Mouse (Mus musculus) small intestine, adult 2 months (tissue): ENCODE data around the gene Zbtb49. TPM values are rescaled to one million over a fixed set of nuclear protein-coding genes. Genes with fewer than 3 reads are reported as not detected.

Experiments used
- H3K27ac ChIP-seq: fragments of 200-500 bp; 2 replicates; pipeline ENCODE4 v1.5.1; 2012; ENCODE audit warnings: low read depth, low read length, control low read depth, inconsistent platforms; ENCODE audit not compliant: insufficient read depth
- H3K27me3 ChIP-seq: fragments of 200-500 bp; 2 replicates; pipeline ENCODE4 v1.6.1; 2012; ENCODE audit warnings: mild to moderate bottlenecking, moderate library complexity, low read length, inconsistent platforms; ENCODE audit not compliant: control insufficient read depth, insufficient read depth
- H3K36me3 ChIP-seq: fragments of 200-500 bp; 2 replicates; pipeline ENCODE4 v1.6.1; 2012; ENCODE audit warnings: mild to moderate bottlenecking, low read length, control low read depth, inconsistent platforms; ENCODE audit not compliant: control insufficient read depth, insufficient read depth
- H3K4me1 ChIP-seq: fragments of 200-500 bp; 2 replicates; pipeline ENCODE4 v1.6.1; 2012; ENCODE audit warnings: low read length, inconsistent platforms, mixed read lengths; ENCODE audit not compliant: control insufficient read depth, insufficient read depth, insufficient read length
- H3K4me3 ChIP-seq: fragments of 200-500 bp; 2 replicates; pipeline ENCODE4 v1.5.1; 2012; ENCODE audit warnings: low read depth, mild to moderate bottlenecking, control low read depth, inconsistent platforms, low read length, moderate library complexity
- CTCF ChIP-seq: fragments of 200-500 bp; IDR thresholded peaks from 2 replicates; pipeline ENCODE4 v1.5.1; 2012; ENCODE audit warnings: low read depth, mild to moderate bottlenecking, control low read depth, inconsistent platforms, low read length, moderate library complexity, mixed read lengths; ENCODE audit not compliant: insufficient replicate concordance, insufficient read length; ENCODE audit errors: extremely low read depth
- POLR2A ChIP-seq: fragments of 200-500 bp; IDR thresholded peaks from 2 replicates; pipeline ENCODE4 v1.6.1; 2012; ENCODE audit warnings: low read depth, mild to moderate bottlenecking, control low read depth, inconsistent platforms, low read length, moderate library complexity
- WGBS: fragments of 180-500 bp; shearing (Covaris S2); methylation state at CpG from one replicate; pipeline ENCODE4 v1.1.7; 2018; 5-methylcytosine and 5-hydroxymethylcytosine counted together
- polyA plus RNA-seq: library from polyadenylated mRNA; depleted of rRNA; stranded (reverse); fragments of >200 nt; gene quantifications from 2 replicates; pipeline ENCODE4 v1.2.3, GENCODE M21; 2012

The Zbtb49 gene
- polyA plus RNA-seq, 1 experiment: 8.1 TPM

GRCm38 (mm10) chr5:38213009-38213408, 7.2 kb downstream of the Zbtb49 start:
- TF ChIP-seq CTCF (no peak), POLR2A (no peak)
- Histone ChIP-seq H3K36me3 (peaks cover 31% of the 10 kb centered on the region), H3K27ac (no peak overlapping the region), H3K4me1 (no peaks in the 10 kb centered on the region; the same call in 1 of the 2 replicates), H3K4me3 (no peak overlapping the region), H3K27me3 (no peaks in the 10 kb centered on the region)
- 89% methylated on average over 6 of the region's 6 CpGs for WGBS

- Histone ChIP-seq H3K4me1 (no peaks in the 10 kb centered on the region; the same call in 1 of the 2 replicates), H3K4me3 (no peak overlapping the region), H3K36me3 (peaks cover 31% of the 10 kb centered on the region), H3K27ac (no peak overlapping the region), H3K27me3 (no peaks in the 10 kb centered on the region)
- 81% methylated on average over 8 of the region's 8 CpGs for WGBS
- TF ChIP-seq POLR2A (no peak), CTCF (no peak)
Observed at GRCm38 (mm10) chr5:38211691-38212090, 8.6 kb downstream of the Zbtb49 start.

- Histone ChIP-seq H3K27ac (no peak overlapping the region), H3K36me3 (peaks cover 23% of the 10 kb centered on the region), H3K27me3 (no peaks in the 10 kb centered on the region), H3K4me1 (no peaks in the 10 kb centered on the region; the same call in 1 of the 2 replicates), H3K4me3 (no peak overlapping the region)
- TF ChIP-seq CTCF (no peak), POLR2A (no peak)
- 69% methylated on average over 8 of the region's 8 CpGs for WGBS
Observed at GRCm38 (mm10) chr5:38208985-38209384, 11.3 kb downstream of the Zbtb49 start.

- Histone ChIP-seq H3K4me1 (no peaks in the 10 kb centered on the region; the same call in 1 of the 2 replicates), H3K4me3 (no peak overlapping the region), H3K27ac (no peak overlapping the region), H3K27me3 (no peaks in the 10 kb centered on the region), H3K36me3 (peaks cover 32% of the 10 kb centered on the region)
- TF ChIP-seq POLR2A: no peak
- no peak for TF ChIP-seq CTCF
- 82% methylated on average over 7 of the region's 7 CpGs for WGBS
Observed at GRCm38 (mm10) chr5:38205303-38205726, 14.9 kb downstream of the Zbtb49 start.

- H3K4me3 ChIP-seq: no peak overlapping the region
- TF ChIP-seq CTCF: no peak
- 89% methylated on average over 2 of the region's 2 CpGs for WGBS
- H3K27ac ChIP-seq: no peak overlapping the region
- no peaks in the 10 kb centered on the region for H3K27me3 ChIP-seq
- peaks cover 36% of the 10 kb centered on the region for H3K36me3 ChIP-seq
- H3K4me1 ChIP-seq: no peaks in the 10 kb centered on the region
Observed at GRCm38 (mm10) chr5:38199686-38200085, 20.6 kb downstream of the Zbtb49 start.

- WGBS: 18% methylated on average over 7 of the region's 7 CpGs
- H3K27ac ChIP-seq: no peak overlapping the region
- no peaks in the 10 kb centered on the region for H3K27me3 ChIP-seq
- TF ChIP-seq CTCF (peak; percentile 91; the same call in 1 of the 2 replicates), POLR2A (no peak)
- peaks cover 21% of the 10 kb centered on the region for H3K36me3 ChIP-seq
- H3K4me1 ChIP-seq: no peaks in the 10 kb centered on the region
- H3K4me3 ChIP-seq: no peak overlapping the region
Observed at GRCm38 (mm10) chr5:38197482-38197823, 22.8 kb downstream of the Zbtb49 start.

- 74% methylated on average over 5 of the region's 5 CpGs for WGBS
- no peak overlapping the region for H3K27ac ChIP-seq
- H3K4me3 ChIP-seq: no peak overlapping the region
- H3K27me3 ChIP-seq: no peaks in the 10 kb centered on the region
- no peaks in the 10 kb centered on the region for H3K4me1 ChIP-seq
- TF ChIP-seq CTCF (no peak), POLR2A (no peak)
- peaks cover 16% of the 10 kb centered on the region for H3K36me3 ChIP-seq
Observed at GRCm38 (mm10) chr5:38196821-38197481, 23.3 kb downstream of the Zbtb49 start.
